Mouse (Mus musculus): ENCODE measurements around the gene 4930438A08Rik.

The 4930438A08Rik gene

DNA sequence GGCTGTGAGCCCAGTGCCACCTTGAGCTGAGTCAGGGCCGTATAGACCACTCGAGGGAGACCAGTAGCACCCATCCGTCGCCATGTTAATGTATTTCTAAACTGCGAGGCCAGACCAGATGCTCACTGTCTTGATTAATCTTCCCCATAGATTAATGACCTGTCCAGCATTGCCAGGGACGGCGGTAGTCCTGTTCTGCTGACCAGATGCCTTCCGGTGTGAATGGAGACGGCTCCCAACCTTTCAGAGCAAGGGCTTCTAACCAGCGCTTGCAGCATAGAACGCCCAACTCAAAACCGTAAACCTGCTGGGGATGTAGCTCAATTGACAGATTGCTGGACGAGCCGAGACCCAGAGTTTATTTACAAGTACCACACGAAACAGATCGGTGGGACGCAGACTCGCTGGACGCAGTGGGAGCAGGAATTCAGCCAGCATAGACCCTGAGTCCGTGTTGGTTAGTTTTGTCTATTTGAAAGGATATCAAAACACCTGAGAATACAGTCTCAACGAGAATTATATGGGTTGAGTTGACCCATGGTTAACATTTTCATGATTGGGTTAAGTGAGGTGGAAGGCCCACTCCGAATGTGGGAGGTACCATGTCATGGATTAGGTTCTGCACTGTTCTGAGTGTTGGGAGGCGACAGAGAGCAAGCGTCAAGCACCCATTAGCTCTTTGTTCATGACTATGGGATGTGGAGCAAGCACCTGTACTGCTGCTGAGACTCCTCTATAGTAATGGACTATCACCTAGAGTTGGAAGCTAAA, 49.2 kb downstream of the 4930438A08Rik start:
- CTCF ChIA-PET = interaction anchor here (0.6 to 2.3 kb wide), 2 partner anchors 16 to 24 kb away, joined by 3 to 5 read pairs; no protein-coding TSS in a partner anchor

DNA sequence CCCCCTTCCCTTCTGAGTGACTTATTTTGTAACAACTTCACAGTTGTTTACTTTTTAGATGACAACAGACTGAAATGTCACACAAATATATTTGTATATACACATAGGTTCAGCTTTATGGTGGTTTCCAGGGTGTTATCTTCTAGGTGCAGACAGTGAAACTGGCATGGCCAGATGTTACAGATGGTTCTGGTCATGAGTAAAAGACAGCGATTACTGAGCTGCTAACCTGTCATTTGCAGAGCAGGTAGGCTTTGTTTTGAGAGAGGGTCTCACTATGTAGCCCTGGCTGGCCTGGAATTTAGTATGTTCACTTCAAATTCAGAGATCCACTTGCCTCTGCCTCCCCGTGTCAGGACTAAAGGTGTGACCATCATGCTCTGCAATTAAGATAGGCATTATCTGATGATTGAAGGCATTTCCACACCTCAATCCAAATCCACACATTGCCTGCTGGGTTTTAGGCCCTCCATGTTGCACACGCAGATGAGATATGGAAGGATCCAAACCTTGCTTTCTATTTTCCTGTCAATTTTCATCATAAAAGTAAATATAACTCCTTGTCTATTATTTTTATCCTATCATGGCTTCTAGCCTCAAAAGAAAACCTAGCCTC, 50.1 kb downstream of the 4930438A08Rik start:
- CTCF ChIA-PET = interaction anchor here (2.3 kb wide), 1 partner anchor 17 kb away, joined by 5 read pairs; no protein-coding TSS in a partner anchor

DNA sequence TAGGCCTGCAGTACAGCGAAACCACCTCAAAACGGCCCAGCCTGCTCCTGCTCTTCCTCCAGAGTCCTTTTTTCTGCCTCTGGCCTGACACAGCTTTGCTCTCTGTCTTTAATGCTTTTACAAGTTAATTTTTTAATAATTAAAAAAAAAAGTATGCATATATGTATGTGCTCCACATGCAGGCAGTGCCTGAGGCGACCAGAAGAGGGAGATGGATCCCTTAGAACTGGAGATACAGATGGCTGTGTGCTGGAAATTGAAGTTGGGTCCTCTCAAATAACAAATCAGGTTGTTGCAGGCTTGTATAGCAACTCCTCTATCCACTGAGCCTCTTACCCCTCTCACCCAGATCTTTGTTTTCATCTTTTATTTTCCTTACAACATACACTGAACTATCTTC, 52.2 kb downstream of the 4930438A08Rik start:
- CTCF ChIA-PET = no interaction called here

DNA sequence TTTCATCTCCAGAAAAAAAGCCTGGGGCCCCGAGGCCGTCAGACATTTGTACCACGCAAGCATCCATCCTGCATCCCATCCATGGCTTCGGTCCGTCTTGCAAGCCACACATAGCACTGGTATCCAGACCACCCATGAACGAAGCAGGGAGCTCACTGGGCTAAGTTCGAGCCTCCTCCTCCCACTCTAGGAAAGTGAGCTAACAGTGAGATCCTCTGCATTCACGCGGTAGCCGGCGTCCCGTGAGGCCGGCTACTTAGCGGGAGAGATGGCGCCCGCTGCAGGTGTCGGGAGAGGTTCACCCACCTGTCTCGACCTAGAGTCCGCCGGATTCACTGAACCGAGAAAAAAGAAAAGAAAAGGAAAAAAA, 55.3 kb downstream of the 4930438A08Rik start:
- CTCF ChIA-PET = interaction anchor here (1.0 to 1.2 kb wide), 2 partner anchors 14 to 22 kb away, joined by 3 read pairs; no protein-coding TSS in a partner anchor

DNA sequence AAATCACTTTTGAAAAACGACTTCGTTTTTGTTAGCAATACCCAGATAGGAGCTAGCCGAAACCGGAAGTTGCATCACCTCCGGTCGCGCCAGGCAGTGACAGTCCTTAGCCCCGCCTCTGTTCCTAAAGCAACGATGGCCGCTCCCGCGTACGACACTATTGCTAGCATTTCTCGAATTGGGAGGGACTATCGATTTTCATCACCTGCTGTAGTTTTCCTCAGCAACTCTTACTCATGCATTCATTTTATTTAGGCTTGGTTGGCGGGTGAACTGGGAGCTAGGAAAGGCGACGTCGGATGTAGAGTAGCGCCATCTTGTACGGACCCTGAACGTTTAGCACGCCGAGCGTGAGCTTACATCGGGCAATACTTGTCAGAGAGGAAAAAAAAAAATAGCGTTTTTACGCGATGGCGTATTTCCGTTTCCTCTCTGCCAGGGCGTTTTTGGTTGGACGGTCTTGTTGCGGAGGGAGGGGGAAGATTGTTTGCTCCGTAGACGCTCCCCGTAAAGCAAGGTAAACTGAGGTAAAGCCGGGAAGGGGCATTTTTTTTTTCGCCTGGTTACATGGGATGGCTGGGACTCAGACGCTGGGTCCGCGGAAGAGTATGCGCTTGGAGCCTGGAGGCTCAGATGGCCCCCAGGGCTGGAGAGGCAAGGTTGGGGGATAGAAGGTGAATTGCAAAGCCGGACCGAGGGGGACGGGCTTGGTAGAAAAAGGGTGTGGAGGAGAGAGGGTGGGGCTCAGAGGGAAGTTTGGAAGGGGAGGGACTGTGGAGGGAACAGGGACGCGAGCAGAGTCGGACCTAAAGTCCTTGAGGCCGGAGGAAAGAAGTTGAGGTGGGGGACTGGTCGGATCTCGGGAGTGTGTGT, 55.9 kb downstream of the 4930438A08Rik start, which contains the start of the genes Zfp672 and Sh3bp5l:
Gene Zfp672, minus strand, starts transcription at position 64 of the 873 bp plus-strand sequence.
Gene Sh3bp5l, plus strand, starts transcription at position 449 of the 873 bp plus-strand sequence.
- CTCF ChIA-PET = interaction anchor here (1.0 to 1.2 kb wide), 2 partner anchors 15 to 23 kb away, joined by 3 read pairs; no protein-coding TSS in a partner anchor

DNA sequence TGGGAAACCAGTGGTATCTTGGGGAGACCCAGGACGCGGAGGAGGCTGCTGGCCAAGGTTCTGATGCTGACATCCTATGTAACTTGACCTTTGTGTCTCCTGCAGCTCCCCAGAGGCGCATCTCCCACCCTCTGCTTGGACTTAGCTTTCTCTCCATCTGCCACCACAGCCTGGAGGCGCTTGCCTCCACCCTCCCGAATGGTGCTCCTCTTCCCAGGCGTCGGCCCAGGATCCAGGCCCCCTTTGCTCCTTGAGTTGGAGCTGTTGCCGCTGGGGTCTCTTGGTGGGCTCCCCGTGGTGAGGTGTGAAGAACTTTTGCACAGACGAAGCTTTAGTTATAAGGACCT, 56.5 kb downstream of the 4930438A08Rik start:
- CTCF ChIA-PET = no interaction called here

DNA sequence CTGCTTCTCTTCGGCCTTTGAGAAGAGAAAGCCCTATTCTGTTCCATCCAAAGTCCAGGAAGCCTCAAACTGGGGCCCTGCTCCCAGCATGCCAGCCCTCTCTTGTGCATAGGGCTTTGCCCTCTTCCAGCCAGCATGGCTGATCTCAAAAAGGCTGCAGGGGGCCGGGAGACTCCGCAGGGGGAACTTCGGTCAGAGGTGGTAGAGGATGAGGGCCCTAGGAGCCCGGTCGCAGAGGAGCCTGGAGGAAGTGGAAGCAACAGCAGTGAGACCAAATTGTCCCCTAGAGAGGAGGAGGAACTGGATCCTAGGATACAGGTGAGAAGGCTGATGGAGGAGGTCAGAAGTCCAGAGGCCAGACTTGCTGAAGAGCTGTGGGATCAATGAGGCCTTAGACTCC, 56.9 kb downstream of the 4930438A08Rik start:
- CTCF ChIA-PET = interaction anchor here (0.6 to 0.7 kb wide), 2 partner anchors 120 to 301 kb away, joined by 4 to 5 read pairs; no protein-coding TSS in a partner anchor

DNA sequence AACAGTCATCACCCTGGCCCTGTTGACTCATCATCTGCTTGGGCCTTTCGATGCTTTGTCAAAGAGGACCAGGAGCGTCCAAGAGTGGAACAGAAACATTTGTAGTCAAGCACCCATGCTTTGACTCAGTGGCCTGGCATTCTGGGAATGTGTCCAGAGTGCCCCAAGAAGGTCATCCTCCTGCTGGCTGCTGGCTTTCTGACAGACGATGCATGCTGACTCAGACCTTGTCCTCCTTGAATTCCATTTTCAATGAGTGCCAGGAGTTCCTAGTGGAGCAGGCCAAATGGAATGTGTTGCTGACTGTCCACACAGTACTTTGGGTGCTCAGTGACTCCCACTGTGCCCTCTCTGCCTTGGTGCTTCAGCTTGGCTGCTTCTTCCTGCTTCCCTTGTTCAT, 60.1 kb downstream of the 4930438A08Rik start:
- CTCF ChIA-PET = interaction anchor here (0.7 kb wide), 1 partner anchor 11 kb away, joined by 7 read pairs; no protein-coding TSS in a partner anchor

All from spleen, embryonic (tissue).